Mouse (Mus musculus) stomach, embryonic 16.5 days (tissue): ENCODE results near the gene Tnfrsf13b. TPM values are rescaled to one million over a fixed set of nuclear protein-coding genes. Genes with fewer than 3 reads are reported as not detected.

Experiments used
- ATAC-seq: fragments of 200-750 bp; cut with Nextera tagmentation; 2 replicates; pipeline ENCODE4 v1.8.0; 2017; ENCODE audit warnings: moderate number of reproducible peaks, moderate TSS enrichment; ENCODE audit not compliant: insufficient read depth, low FRiP score
- H3K27ac ChIP-seq: fragments of 300-500 bp; sonication (generic); 2 replicates; pipeline ENCODE4 v1.5.1; 2014; ENCODE audit warnings: low read length
- H3K27me3 ChIP-seq: fragments of 300-500 bp; sonication (generic); 2 replicates; pipeline ENCODE4 v1.6.1; 2014; ENCODE audit warnings: low read length, control low read depth, mixed read lengths; ENCODE audit not compliant: control insufficient read depth, insufficient read depth
- H3K36me3 ChIP-seq: fragments of 300-500 bp; sonication (generic); 2 replicates; pipeline ENCODE4 v1.6.1; 2014; ENCODE audit warnings: low read length; ENCODE audit not compliant: control insufficient read depth, insufficient read depth
- H3K4me1 ChIP-seq: fragments of 300-500 bp; sonication (generic); 2 replicates; pipeline ENCODE4 v1.6.1; 2014; ENCODE audit warnings: low read length, control low read depth, mixed read lengths; ENCODE audit not compliant: control insufficient read depth, insufficient read depth
- H3K4me2 ChIP-seq: fragments of 300-500 bp; sonication (generic); 2 replicates; pipeline ENCODE4 v1.6.1; 2014; ENCODE audit warnings: low read depth, low read length, mixed read lengths
- H3K4me3 ChIP-seq: fragments of 300-500 bp; sonication (generic); replicated peaks from 2 replicates; pipeline ENCODE4 v1.5.1; 2014; ENCODE audit warnings: mild to moderate bottlenecking, low read length
- H3K9ac ChIP-seq: fragments of 300-500 bp; sonication (generic); 2 replicates; pipeline ENCODE4 v1.6.1; 2014; ENCODE audit warnings: low read length
- H3K9me3 ChIP-seq: fragments of 300-500 bp; sonication (generic); replicated peaks from 2 replicates; pipeline ENCODE4 v1.6.1; 2016; ENCODE audit warnings: low read length, control low read depth; ENCODE audit not compliant: control insufficient read depth
- WGBS: fragments of 180-500 bp; shearing (Covaris S2); extraction: QIAGEN DNeasy Blood & Tissue Kit; methylation state at CpG from one replicate; pipeline ENCODE4 v1.1.7; 2014; 5-methylcytosine and 5-hydroxymethylcytosine counted together
- polyA plus RNA-seq: library from polyadenylated mRNA; unstranded; fragments of >200 nt; fragmentation: Nextera tagmentation; extraction: Ambion mirVana; gene quantifications from 2 replicates; pipeline ENCODE4 v1.2.1, GENCODE M21; 2015

Tnfrsf13b gene
- polyA plus RNA-seq = 2.9 TPM in 2 replicates

DNA sequence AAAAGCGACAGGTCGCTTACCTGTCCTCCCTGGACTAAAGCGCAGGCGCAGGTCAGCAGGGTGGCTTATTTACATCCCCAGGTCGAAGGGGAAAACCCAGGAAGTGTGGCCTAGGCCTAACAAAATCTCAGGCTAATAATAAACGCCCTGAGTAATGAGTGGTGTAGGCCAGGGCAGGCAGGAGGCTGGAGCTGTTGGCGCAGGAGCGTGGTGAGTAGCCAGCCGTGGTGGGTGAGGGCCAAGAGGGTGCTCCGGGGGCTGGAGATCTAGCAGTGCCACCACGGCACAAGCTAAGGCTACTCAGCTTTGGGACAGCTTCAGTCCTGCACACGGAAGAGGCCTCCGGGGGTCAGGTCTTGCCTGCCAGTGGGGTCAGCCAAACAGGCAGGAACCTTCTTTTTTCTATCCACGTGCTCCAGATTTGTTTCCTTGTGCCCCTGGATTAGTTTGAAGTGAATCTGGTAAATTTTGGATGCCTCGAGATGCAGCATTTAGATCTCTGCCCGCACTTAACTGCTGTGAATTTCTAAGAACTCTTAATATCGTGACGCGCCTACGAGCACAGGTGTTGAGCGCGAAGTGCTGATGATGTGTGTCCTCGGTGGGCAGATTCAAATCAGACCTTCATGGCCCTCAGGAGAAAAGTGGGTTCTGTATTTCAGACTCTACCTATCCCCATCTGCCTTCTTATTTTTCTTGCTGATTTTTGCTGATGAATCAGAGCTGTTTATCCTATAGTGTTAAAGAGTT lies at the start of gene Tnfrsf13b:
Tnfrsf13b (plus strand) TSS at position 150 of the 750 bp plus-strand sequence.
- Histone ChIP-seq H3K4me3 (no peak within 1 kb of the TSS), H3K27me3 (no peaks in the 10 kb centered on the region), H3K4me1 (no peaks in the 10 kb centered on the region), H3K9ac (no peak within 1 kb of the TSS), H3K36me3 (no peaks in the 10 kb centered on the region), H3K4me2 (no peak within 1 kb of the TSS), H3K27ac (no peak within 1 kb of the TSS), H3K9me3 (no peaks in the 10 kb centered on the region)
- ATAC-seq = no peak
- WGBS = 84% methylated on average over 23 of the region's 23 CpGs

DNA sequence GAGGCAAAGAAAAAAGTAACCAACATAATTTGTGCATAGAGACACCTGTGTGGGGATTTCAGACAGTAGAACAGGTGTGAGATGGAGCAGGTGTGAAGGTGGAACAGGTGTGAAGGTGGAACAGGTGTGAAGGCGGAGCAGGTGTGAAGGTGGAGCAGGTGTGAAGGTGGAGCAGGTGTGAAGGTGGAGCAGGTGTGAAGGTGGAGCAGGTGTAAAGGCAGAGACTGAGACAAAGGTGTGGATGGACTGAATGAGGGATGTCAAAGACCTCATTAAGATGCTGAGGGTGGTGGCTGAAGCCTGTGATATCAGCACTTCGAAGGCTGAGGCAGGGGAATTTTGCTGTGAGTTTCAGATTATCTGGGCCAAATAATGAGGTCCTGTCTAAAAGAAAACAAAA lies 44.9 kb upstream of the Tnfrsf13b start:
- no peaks in the 10 kb centered on the region for H3K9me3 ChIP-seq
- H3K36me3 ChIP-seq = no peaks in the 10 kb centered on the region
- no peak for ATAC-seq
- H3K27ac ChIP-seq = no peak overlapping the region
- WGBS = 74% methylated on average over 2 of the region's 2 CpGs
- H3K9ac ChIP-seq = no peak overlapping the region
- H3K4me3 ChIP-seq = no peak overlapping the region
- no peaks in the 10 kb centered on the region for H3K4me1 ChIP-seq
- no peak overlapping the region for H3K4me2 ChIP-seq
- H3K27me3 ChIP-seq = no peaks in the 10 kb centered on the region; the same call in 1 of the 2 replicates

DNA sequence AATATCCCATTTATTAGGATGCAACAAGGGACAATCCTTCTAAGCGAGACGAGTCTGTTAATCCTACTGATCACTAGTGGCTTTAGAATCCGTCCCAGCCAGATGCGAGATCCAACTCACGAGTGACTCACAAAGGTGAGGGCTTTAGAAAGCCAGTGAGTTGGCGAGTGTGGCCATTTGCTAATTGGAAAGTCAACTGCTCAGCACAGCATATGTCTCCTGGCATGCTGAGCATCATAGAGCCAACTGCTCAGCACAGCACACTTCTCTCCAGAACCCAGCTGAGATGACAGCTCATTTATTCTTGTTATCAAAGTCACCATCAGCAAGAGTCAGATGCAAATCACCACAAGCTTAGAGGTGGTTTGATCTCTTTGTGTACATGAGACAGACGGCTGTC lies 36.4 kb upstream of the Tnfrsf13b start:
- Histone ChIP-seq H3K36me3 (no peaks in the 10 kb centered on the region), H3K27me3 (no peaks in the 10 kb centered on the region), H3K4me2 (no peak overlapping the region), H3K4me3 (no peak overlapping the region), H3K4me1 (no peaks in the 10 kb centered on the region), H3K27ac (no peak overlapping the region), H3K9me3 (no peaks in the 10 kb centered on the region), H3K9ac (no peak overlapping the region)
- ATAC-seq = no peak
- 72% methylated on average over 7 of the region's 7 CpGs for WGBS

DNA sequence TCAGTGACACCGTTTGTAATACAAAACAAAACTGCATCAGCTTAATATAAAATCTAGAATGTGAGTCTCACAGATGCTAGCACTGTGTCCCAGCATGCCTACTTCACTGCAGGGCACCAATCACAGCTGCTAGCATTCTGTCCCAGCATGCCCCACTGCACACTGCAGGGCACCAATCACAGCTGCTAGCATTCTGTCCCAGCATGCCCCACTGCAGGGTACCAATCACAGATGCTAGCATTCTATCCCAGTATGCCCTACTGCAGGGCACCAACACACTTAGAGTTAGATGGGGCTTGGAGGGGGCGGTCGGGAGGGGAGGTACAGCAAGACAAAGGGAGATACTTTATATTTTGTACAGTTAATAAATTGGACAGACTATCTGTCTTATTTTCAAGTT lies 35.4 kb upstream of the Tnfrsf13b start:
- Histone ChIP-seq H3K4me3 (no peak overlapping the region), H3K9ac (no peak overlapping the region), H3K27me3 (no peaks in the 10 kb centered on the region), H3K4me2 (no peak overlapping the region), H3K36me3 (no peaks in the 10 kb centered on the region), H3K27ac (no peak overlapping the region), H3K4me1 (no peaks in the 10 kb centered on the region), H3K9me3 (no peaks in the 10 kb centered on the region)
- no peak for ATAC-seq
- WGBS = 60% methylated on average over 3 of the region's 3 CpGs

DNA sequence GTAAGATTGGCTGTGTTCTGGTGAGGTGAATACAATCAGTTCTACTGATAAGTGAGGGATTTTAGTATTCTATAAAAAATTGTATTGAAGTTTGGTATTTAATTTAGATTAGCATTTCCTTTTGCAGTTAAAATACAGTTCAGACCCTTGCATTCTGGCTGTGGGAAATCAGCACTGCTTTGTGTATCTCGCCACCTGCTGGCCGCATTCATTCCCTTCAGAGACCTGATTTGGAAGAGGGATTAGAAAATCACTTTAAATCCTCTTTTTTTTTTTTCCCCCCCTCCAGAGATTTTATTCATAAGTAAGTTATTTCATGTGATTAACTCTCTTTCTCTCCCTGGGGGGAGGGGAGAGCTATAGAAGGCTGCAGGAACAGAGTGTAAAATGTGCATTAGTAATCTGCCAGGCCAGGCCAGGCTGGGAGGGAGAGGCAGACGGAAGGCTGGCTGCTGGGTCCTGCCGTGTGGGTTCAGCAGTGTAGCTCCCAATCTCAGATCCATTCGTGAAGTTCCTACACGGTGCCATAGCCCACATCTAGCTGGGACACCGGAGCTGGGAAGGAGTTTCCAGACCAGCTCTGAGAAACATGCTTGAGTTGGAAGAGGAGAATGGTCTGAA lies 34.8 kb upstream of the Tnfrsf13b start:
- Histone ChIP-seq H3K4me2 (no peak overlapping the region), H3K27me3 (no peaks in the 10 kb centered on the region), H3K9ac (no peak overlapping the region), H3K9me3 (no peaks in the 10 kb centered on the region), H3K4me1 (no peaks in the 10 kb centered on the region), H3K27ac (no peak overlapping the region), H3K4me3 (no peak overlapping the region), H3K36me3 (no peaks in the 10 kb centered on the region)
- 23% methylated on average over 7 of the region's 7 CpGs for WGBS
- no peak for ATAC-seq

DNA sequence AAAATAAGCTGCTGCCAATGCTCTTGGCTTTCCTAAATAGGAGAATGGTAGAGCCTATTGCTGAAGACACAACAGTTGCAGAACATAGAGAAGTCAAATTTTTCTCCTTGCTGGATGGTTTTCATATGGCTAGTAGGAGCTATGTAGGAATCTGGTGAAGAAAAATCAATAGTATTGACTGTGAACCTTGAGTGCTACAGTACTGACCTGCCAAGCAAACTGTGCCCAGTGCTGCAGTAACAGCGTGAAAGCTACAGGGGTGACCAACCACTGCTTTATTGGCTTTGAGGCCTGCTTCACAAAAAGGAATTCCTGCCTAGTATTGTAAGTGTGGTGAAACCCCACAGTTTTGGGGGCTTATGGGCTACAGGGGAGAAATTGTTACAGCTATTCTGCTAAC lies 28.5 kb upstream of the Tnfrsf13b start:
- H3K36me3 ChIP-seq = no peaks in the 10 kb centered on the region

DNA sequence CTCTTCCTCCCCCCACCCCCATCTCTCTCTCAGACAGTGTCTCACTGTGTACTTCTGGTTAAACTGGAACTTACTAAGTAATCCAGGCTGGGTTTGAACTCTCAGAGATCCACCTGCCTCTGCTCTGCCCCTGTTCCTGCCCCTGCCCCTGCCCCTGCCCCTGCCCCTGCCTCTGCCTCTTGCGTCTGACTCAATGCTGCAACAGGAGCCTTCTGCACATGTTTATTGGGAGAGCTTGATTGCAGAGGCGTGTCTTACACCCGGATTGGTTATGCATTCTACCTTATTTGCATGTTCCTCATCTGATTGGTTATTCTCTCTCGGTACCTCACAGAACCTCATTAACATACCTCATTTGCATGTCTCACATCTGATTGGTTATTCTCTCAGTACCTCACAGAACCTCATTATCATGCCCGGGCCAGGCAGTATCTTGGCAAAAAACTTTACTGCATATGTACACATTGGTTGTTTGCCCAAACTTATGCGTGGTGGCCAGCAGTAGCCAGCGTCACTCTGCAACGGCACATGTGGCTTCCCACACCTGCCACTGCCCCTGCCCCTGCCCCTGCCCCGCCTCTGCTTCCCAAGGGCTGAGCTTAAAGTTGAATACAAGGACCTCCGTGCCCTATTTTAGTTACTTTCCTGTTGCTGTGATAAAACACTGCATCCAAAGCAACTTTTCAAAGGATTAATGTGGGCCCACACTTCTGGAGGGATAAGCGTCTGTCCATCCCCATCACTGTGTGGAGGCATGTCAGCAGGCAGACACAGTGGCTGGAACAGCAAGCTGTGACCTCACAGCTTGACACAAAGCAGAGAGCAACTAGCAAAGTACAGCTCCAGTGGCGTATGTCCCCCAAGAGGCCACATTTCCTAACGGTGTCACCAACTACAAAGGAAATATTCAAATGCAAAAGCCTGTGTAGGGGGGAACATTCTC lies 23.9 kb upstream of the Tnfrsf13b start:
- 74% methylated on average over 12 of the region's 13 CpGs for WGBS
- no peaks in the 10 kb centered on the region for H3K36me3 ChIP-seq

More for the DNA sequence above, 28.5 kb upstream of the Tnfrsf13b start:
- Histone ChIP-seq H3K4me3 (no peak overlapping the region), H3K9ac (no peak overlapping the region), H3K4me1 (no peaks in the 10 kb centered on the region), H3K27ac (no peak overlapping the region), H3K4me2 (no peak overlapping the region), H3K27me3 (no peaks in the 10 kb centered on the region), H3K9me3 (no peaks in the 10 kb centered on the region)
- ATAC-seq = no peak
- 68% methylated on average over 1 of the region's 1 CpGs for WGBS

DNA sequence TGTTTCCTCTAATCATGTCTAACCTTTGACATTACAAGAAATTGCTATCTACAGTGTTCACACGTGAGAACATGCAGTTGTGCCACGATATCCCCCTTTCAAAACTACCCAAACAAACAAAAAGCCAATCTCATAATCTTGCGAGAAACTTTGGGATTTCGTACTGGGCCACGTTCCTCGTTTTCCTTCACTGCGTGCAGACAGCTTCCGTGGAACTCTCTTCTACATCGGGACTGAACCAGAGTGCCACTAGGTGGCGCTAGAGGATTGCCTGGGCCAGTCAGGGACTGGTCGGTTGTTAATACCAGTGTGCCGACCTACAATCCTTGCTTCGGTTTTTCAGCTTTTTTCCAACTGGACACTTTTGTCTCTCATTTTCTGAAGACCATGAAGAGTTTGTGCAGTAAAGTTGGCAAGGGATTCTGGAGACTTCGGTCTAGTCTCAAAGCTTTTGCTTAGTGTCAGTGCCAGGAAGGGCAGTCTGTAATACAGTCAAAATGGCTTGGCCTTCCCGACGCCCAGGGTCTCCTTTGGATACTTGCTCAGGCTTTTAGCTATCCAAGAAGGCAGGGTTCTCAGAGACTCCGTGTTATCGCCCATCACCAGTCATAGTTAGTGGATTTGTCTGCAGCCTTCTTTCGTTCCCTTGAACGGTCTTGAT lies 22.2 kb upstream of the Tnfrsf13b start:
- no peaks in the 10 kb centered on the region for H3K4me1 ChIP-seq
- no peak overlapping the region for H3K4me3 ChIP-seq
- H3K9ac ChIP-seq = peak overlapping the region; percentile 46; the same call in 1 of the 2 replicates
- WGBS = 20% methylated on average over 20 of the region's 20 CpGs
- H3K4me2 ChIP-seq = peak overlapping the region; percentile 9; the same call in 1 of the 2 replicates
- no peak overlapping the region for H3K27ac ChIP-seq
- H3K9me3 ChIP-seq = no peaks in the 10 kb centered on the region
- H3K36me3 ChIP-seq = no peaks in the 10 kb centered on the region
- H3K27me3 ChIP-seq = no peaks in the 10 kb centered on the region
- peak; percentile 83; the same call in 1 of the 2 replicates for ATAC-seq

More for the DNA sequence above, 23.9 kb upstream of the Tnfrsf13b start:
- ATAC-seq = no peak
- Histone ChIP-seq H3K9ac (no peak overlapping the region), H3K9me3 (no peaks in the 10 kb centered on the region), H3K27ac (no peak overlapping the region), H3K27me3 (no peaks in the 10 kb centered on the region), H3K4me2 (no peak overlapping the region), H3K4me1 (no peaks in the 10 kb centered on the region), H3K4me3 (no peak overlapping the region)
